Mouse (Mus musculus) olfactory bulb, adult 2 months (tissue): Measurements from ENCODE around the gene 2510002D24Rik.

ENCODE experiments used
- CTCF ChIP-seq: fragments of 200-500 bp; IDR thresholded peaks from 2 replicates; pipeline ENCODE4 v1.5.1; 2012; ENCODE audit warnings: low read depth, mild to moderate bottlenecking, low read length, moderate library complexity; ENCODE audit not compliant: insufficient read depth
- POLR2A ChIP-seq: fragments of 200-500 bp; IDR thresholded peaks from 2 replicates; pipeline ENCODE4 v1.6.1; 2012; ENCODE audit warnings: mild to moderate bottlenecking, low read depth, low read length, moderate library complexity; ENCODE audit not compliant: insufficient read depth

GRCm38 (mm10) chr16:18860186-18860585 lies 23.8 kb downstream of the 2510002D24Rik start:
- no peak for TF ChIP-seq CTCF
- no peak for TF ChIP-seq POLR2A
